Mouse (Mus musculus) forebrain, embryonic 16.5 days (tissue): ENCODE measurements around the gene Ranbp1. TPM values are rescaled to one million over a fixed set of nuclear protein-coding genes. Genes with fewer than 3 reads are reported as not detected.

Experiments
- ATAC-seq: fragments of 200-750 bp; cut with Nextera tagmentation; 2 replicates; pipeline ENCODE4 v1.8.0; 2017; ENCODE audit warnings: mild to moderate bottlenecking, moderate library complexity
- H3K27ac ChIP-seq: fragments of 300-500 bp; sonication (generic); 2 replicates; pipeline ENCODE4 v1.5.1; 2014; ENCODE audit warnings: low read length, control low read depth
- H3K27me3 ChIP-seq: fragments of 300-500 bp; sonication (generic); replicated peaks from 2 replicates; pipeline ENCODE4 v1.6.1; 2014; ENCODE audit warnings: low read length; ENCODE audit not compliant: control insufficient read depth, insufficient read depth
- H3K36me3 ChIP-seq: fragments of 300-500 bp; sonication (generic); 2 replicates; pipeline ENCODE4 v1.6.1; 2014; ENCODE audit not compliant: control insufficient read depth, insufficient read depth
- H3K4me1 ChIP-seq: fragments of 300-500 bp; sonication (generic); replicated peaks from 2 replicates; pipeline ENCODE4 v1.6.1; 2014; ENCODE audit warnings: low read length; ENCODE audit not compliant: control insufficient read depth, insufficient read depth
- H3K4me2 ChIP-seq: fragments of 300-500 bp; sonication (generic); 2 replicates; pipeline ENCODE4 v1.6.1; 2014; ENCODE audit warnings: mild to moderate bottlenecking, low read length, control low read depth
- H3K4me3 ChIP-seq: fragments of 300-500 bp; sonication (generic); replicated peaks from 2 replicates; pipeline ENCODE4 v1.5.1; 2014; ENCODE audit warnings: mild to moderate bottlenecking, low read length, control low read depth
- H3K9ac ChIP-seq: fragments of 300-500 bp; sonication (generic); replicated peaks from 2 replicates; pipeline ENCODE4 v1.6.1; 2014; ENCODE audit warnings: low read depth, low read length, control low read depth
- H3K9me3 ChIP-seq: fragments of 300-500 bp; sonication (generic); 2 replicates; pipeline ENCODE4 v1.6.1; 2016; ENCODE audit warnings: low read length; ENCODE audit not compliant: control insufficient read depth
- WGBS: fragments of 180-500 bp; shearing (Covaris S2); extraction: QIAGEN DNeasy Blood & Tissue Kit; methylation state at CpG from one replicate; pipeline ENCODE4 v1.1.7; 2014; 5-methylcytosine and 5-hydroxymethylcytosine counted together
- polyA plus RNA-seq: library from polyadenylated mRNA; unstranded; fragments of >200 nt; fragmentation: Nextera tagmentation; extraction: Ambion mirVana; gene quantifications from 2 replicates; pipeline ENCODE4 v1.2.1, GENCODE M21; 2015

Gene Ranbp1
- polyA plus RNA-seq, 1 experiment from 2014 or later, result 370 TPM

DNA sequence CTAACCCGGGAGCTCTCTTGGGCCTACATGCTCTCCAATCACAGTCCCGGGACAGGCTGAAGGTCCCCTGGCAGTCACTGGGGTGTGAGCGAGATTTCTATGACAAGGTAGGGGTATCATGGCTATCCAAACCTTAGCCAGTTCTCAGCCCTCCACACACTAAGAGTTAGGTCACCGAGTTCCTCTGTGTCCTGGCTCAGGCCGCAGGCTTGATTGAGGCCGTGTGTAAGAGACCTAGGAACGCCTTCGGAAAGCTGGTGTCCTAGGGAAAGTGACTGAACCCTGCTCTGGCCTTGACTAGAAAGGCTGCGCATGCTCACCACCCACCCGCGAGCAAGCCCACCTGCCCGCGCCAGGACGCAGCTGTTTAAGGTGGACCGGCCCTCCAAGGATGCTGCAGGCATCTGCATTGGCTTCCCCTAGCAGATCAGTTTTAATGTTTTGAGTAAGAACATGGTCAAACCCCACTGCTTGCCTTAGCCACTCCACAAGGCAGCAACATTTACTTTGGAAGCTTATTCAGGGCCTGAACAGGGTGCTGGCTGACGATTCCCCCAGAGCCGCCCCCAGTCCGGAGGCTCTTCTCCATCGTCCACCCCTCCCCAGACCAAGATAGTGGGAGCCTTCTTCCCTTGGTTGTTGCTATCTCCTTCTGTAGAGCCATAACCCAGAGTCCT, 13.0 kb downstream of the Ranbp1 start:
- H3K27me3 ChIP-seq, result no peaks in the 10 kb centered on the region
- H3K4me1 ChIP-seq, result peaks cover 25% of the 10 kb centered on the region
- peak overlapping the region; percentile 75 for H3K4me2 ChIP-seq
- H3K27ac ChIP-seq, result peak overlapping the region; percentile 87
- 4% methylated on average over 19 of the region's 19 CpGs for WGBS
- H3K4me3 ChIP-seq, result peak overlapping the region; percentile 86
- ATAC-seq, result peak; percentile 80
- H3K9ac ChIP-seq, result peak overlapping the region; percentile 90
- H3K9me3 ChIP-seq, result no peaks in the 10 kb centered on the region
- H3K36me3 ChIP-seq, result peaks cover 7% of the 10 kb centered on the region; the same call in 1 of the 2 replicates

DNA sequence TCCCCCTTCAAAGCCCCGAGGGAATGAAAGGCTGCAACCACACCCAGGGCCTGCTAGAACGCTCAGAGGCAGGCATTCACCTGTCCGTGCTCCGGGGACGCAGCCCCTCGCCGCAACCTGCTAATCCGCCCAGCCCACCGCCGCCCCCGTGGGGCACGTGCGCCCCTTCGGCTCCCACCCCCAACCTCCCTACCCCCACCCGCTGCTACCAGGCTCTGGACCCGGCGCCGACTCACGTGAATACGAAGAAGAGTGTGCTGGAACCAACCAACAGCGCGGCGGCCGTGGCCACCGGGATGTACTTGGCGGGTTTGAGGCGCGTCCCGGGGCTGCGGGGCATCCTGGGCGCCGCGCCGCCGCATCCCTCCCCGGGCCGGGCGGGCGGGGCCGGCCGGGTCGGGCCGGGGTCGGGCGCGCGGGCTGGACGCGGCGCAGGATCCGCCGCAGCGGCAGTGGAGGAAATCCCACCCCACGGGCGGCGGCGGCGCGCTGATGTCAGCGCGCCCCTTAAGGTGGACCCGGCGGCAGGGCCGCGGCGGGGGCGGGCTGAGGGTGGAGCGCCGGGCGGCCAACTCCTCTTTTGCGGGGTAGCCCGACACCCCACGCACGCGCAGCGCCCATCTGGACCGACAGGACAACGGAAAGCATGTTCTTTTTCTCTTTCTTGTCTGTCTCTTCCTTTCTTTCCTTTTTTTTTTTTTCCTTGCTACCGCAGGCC, 13.7 kb downstream of the Ranbp1 start, which contains the start of gene Zdhhc8:
Zdhhc8 (minus strand) TSS at position 466 of the 718 bp plus-strand sequence.
- H3K4me1 ChIP-seq, result peaks cover 31% of the 10 kb centered on the region
- no peaks in the 10 kb centered on the region for H3K9me3 ChIP-seq
- WGBS, result under 1% methylated on average over 64 of the region's 79 CpGs
- ATAC-seq, result peak; percentile 88
- peaks cover 7% of the 10 kb centered on the region; the same call in 1 of the 2 replicates for H3K36me3 ChIP-seq
- no peaks in the 10 kb centered on the region for H3K27me3 ChIP-seq
- peak within 1 kb of the TSS; percentile 75 for H3K4me2 ChIP-seq
- peak within 1 kb of the TSS; percentile 86 for H3K4me3 ChIP-seq
- peak within 1 kb of the TSS; percentile 90 for H3K9ac ChIP-seq
- peak within 1 kb of the TSS; percentile 87 for H3K27ac ChIP-seq

DNA sequence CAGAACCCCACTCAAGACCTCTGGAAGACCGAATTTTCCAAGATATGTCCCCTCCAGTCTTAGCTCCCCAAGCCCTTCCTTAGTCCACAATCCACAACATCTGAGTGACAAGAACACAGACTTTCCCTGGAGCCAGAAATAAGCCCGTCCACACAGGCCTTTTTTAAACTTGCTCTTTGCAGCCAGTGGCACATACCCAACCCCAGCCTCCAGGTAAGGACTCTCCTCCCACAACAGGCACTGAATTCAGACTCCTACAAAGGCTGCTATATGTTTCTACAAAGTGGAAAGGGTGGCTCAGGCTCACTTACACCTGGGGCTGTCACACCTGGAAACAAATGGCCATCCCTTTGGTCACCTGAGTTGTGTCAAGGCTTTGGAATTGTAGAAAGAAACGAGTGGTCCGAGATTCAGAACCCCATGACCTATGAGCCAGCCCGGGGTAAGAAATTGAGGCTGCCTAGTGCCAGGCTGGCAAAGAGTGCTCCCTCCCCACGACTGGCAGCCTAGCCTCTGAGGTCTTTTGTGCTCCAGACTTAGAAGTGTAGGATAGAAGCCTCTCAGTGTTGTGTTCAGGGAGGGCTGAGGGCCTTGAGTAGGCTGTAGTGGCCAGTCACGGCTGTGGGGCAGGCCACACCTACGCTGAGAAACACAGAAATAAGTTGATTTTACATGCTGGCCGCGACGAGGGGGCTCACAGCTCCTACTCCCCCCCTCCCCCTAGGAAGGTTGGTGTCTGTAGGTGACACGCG, 14.4 kb downstream of the Ranbp1 start:
- H3K4me3 ChIP-seq, result peak overlapping the region; percentile 86
- 21% methylated on average over 11 of the region's 13 CpGs for WGBS
- peak overlapping the region; percentile 75 for H3K4me2 ChIP-seq
- H3K27me3 ChIP-seq, result no peaks in the 10 kb centered on the region
- H3K9ac ChIP-seq, result peak overlapping the region; percentile 90
- H3K4me1 ChIP-seq, result peaks cover 34% of the 10 kb centered on the region
- peaks cover 3% of the 10 kb centered on the region; the same call in 1 of the 2 replicates for H3K36me3 ChIP-seq
- H3K9me3 ChIP-seq, result no peaks in the 10 kb centered on the region
- peak overlapping the region; percentile 87; the same call in 1 of the 2 replicates for H3K27ac ChIP-seq
- ATAC-seq, result peak; percentile 8; the same call in 1 of the 2 replicates

DNA sequence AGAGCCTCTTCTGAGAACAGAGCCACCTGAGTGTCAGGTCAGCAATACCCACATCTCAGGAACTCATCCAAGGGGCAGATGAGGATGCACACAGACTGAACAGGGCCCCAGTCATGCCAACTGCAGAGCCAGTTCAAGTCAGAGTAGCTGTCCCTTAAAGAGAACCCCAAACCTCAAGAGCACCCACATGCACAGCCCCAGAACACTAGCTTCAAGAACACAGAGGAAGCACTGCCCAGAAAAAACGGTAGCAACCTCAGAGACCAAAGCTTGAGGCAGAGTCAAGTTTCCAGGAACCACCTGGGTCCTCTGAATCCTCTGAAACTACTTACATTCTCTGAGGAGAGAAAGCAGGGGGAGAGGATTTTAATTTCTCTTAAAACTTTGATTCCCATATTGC, 15.1 kb downstream of the Ranbp1 start:
- peak overlapping the region; percentile 75 for H3K4me2 ChIP-seq
- no peak overlapping the region for H3K27ac ChIP-seq
- no peak overlapping the region for H3K9ac ChIP-seq
- no peaks in the 10 kb centered on the region for H3K27me3 ChIP-seq
- no peak overlapping the region for H3K4me3 ChIP-seq
- peaks cover 34% of the 10 kb centered on the region for H3K4me1 ChIP-seq
- H3K9me3 ChIP-seq, result no peaks in the 10 kb centered on the region
- ATAC-seq, result no peak
- 67% methylated on average over 1 of the region's 1 CpGs for WGBS
- H3K36me3 ChIP-seq, result 0 out of 2 replicates have a peak, but pooled peaks cover under 1% of the 10 kb centered on the region

DNA sequence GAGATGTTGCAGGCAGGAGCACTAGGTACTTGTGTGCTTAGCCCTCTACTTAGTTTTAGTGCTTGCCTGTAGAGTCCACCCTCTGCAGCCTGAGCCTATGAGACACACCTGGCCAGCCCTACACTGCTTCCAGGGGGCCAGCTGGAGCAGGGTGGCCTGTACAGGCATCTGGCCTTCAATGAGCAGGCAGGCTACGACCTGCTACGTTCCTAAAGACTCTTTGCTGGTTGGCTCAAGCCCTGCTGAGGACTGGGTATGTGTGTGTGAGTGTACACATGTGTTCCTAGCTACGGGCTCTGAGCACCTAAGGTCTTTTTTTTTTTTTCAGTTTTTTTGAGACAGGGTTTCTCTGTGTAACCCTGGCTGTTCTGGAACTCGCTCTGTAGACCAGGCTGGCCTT, 17.1 kb downstream of the Ranbp1 start:
- no peak for ATAC-seq

DNA sequence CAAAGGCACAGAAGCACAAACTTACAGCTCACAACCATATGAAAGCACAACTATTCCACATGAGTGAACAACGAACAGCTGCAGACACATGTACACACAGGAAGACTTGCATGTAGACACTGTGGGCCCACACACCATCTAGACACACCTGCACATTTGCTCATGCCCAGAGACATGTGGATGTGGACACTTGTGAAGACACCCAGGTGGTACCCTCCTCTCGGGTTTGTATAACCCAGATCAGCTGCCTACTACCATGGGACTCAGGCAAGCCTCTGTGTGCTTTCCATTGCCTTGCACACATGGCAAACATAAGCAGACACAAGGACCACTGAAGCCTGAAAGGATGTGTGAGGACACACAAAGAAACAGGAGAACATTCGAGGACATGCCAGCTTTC, 17.5 kb downstream of the Ranbp1 start:
- no peak overlapping the region for H3K27ac ChIP-seq
- no peaks in the 10 kb centered on the region for H3K27me3 ChIP-seq
- peaks cover 33% of the 10 kb centered on the region for H3K4me1 ChIP-seq
- no peak overlapping the region for H3K9ac ChIP-seq
- 80% methylated on average over 3 of the region's 3 CpGs for WGBS
- no peak overlapping the region for H3K4me3 ChIP-seq
- ATAC-seq, result no peak
- H3K9me3 ChIP-seq, result no peaks in the 10 kb centered on the region
- H3K4me2 ChIP-seq, result no peak overlapping the region
- peaks cover 7% of the 10 kb centered on the region; the same call in 1 of the 2 replicates for H3K36me3 ChIP-seq

More for the DNA sequence above, 17.1 kb downstream of the Ranbp1 start:
- Histone ChIP-seq H3K4me1 (peaks cover 34% of the 10 kb centered on the region), H3K9me3 (no peaks in the 10 kb centered on the region), H3K9ac (no peak overlapping the region), H3K27ac (no peak overlapping the region), H3K27me3 (no peaks in the 10 kb centered on the region), H3K4me3 (no peak overlapping the region), H3K4me2 (no peak overlapping the region), H3K36me3 (0 out of 2 replicates have a peak, but pooled peaks cover 7% of the 10 kb centered on the region)
- 93% methylated on average over 4 of the region's 4 CpGs for WGBS

DNA sequence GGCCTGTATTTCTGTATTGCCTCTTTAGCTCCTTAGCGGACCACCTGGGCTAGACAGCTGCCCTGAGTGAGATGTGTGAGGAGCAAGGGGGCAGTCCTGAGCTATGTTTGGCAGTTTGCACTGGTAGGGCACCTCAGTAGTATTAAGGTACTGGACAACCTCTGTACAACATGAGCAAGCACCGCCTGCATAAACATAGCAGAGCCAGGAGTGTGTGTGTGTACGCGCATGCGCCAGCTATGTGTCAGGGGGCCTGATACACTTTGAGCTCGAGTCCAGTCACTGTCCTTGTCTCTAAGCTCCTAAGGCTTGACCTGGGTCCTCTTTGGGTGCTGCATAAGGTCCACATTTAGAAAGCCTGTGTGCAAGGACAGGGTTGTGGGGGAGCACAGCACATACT, 17.9 kb downstream of the Ranbp1 start:
- no peak for ATAC-seq
- Histone ChIP-seq H3K4me3 (no peak overlapping the region), H3K9me3 (no peaks in the 10 kb centered on the region), H3K36me3 (peaks cover 12% of the 10 kb centered on the region), H3K4me1 (peaks cover 28% of the 10 kb centered on the region), H3K27ac (no peak overlapping the region), H3K27me3 (no peaks in the 10 kb centered on the region), H3K4me2 (no peak overlapping the region), H3K9ac (no peak overlapping the region)
- 90% methylated on average over 6 of the region's 6 CpGs for WGBS

DNA sequence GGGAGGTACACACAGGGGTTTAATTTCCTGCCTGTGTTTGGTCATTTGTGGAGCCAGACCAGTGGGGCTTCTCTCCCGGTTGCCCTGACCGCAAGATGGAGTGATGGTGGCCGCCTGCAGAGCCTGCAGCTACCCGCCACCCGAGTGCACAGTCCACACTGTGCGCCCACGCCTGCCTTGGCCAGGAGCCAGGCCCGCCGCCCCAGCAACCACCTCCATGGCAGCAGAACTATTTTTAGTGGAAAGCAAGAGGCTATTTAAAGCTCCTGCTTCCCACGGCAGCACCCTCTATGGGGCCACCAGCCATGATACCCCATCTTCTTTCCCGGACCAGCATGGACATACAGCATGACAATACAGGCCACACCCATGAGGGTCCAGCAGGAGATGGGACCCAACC, 18.9 kb downstream of the Ranbp1 start:
- Histone ChIP-seq H3K4me1 (peaks cover 28% of the 10 kb centered on the region), H3K9me3 (no peaks in the 10 kb centered on the region), H3K4me3 (no peak overlapping the region), H3K36me3 (peaks cover 19% of the 10 kb centered on the region), H3K4me2 (no peak overlapping the region), H3K27ac (no peak overlapping the region), H3K27me3 (no peaks in the 10 kb centered on the region), H3K9ac (no peak overlapping the region)
- 47% methylated on average over 11 of the region's 11 CpGs for WGBS
- ATAC-seq, result no peak

DNA sequence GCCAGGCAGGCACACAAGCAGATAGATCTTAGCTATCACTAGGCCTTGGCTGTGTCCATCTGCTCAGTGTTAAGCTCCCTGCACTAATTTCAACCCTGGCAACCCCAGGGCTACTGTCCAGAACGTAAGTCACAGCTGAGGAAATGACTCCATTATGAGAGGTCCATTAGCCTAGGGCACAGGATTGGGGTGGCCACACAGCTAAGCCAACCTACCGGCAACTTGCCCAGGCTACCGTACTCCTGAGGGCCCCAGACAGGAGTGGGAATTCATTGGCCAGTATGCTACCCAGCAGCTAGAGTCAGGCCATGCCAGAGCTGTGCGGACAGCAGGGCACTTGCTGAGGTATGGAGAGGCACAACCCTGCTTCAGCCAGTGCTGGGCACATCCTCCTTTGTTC, 19.7 kb downstream of the Ranbp1 start:
- Histone ChIP-seq H3K4me1 (peaks cover 23% of the 10 kb centered on the region), H3K27ac (no peak overlapping the region), H3K9me3 (no peaks in the 10 kb centered on the region), H3K9ac (no peak overlapping the region), H3K4me3 (no peak overlapping the region), H3K4me2 (no peak overlapping the region), H3K36me3 (peaks cover 25% of the 10 kb centered on the region), H3K27me3 (no peaks in the 10 kb centered on the region)
- 93% methylated on average over 4 of the region's 4 CpGs for WGBS
- ATAC-seq, result no peak
